Mouse (Mus musculus): ENCODE results near the gene Rbm47. TPM values are rescaled to one million over a fixed set of nuclear protein-coding genes. Genes with fewer than 3 reads are reported as not detected.
"Not testable (repeated sequence)": the region's sequence is repeated elsewhere in the genome, so short reads cannot be mapped to it uniquely, and the experiment has no call there.

Gene Rbm47
- total RNA-seq (2021) = 1 to 10 TPM; 2.7 to 6.7 TPM
- long read RNA-seq, experiment 1, partial matches to known transcripts = 0 of 1 reads
- long read RNA-seq, experiment 1, other reads (novel, unspliced or antisense) = 1 of 1 reads
- long read RNA-seq, experiment 2, partial matches to known transcripts = 1 of 2 reads
- long read RNA-seq, experiment 2, other reads (novel, unspliced or antisense) = 0 of 2 reads

GRCm38 (mm10) chr5:66173018-66173417, at the start of gene Rbm47:
Gene Rbm47 (minus strand): TSS chr5:66173118.
- DNase-seq (ENCODE audit: low spot score in 2 of 2) = no peak

GRCm38 (mm10) chr5:66220620-66221019, 47.7 kb upstream of the Rbm47 start:
- no peak for DNase-seq (ENCODE audit: low spot score in 2 of 2)

DNA sequence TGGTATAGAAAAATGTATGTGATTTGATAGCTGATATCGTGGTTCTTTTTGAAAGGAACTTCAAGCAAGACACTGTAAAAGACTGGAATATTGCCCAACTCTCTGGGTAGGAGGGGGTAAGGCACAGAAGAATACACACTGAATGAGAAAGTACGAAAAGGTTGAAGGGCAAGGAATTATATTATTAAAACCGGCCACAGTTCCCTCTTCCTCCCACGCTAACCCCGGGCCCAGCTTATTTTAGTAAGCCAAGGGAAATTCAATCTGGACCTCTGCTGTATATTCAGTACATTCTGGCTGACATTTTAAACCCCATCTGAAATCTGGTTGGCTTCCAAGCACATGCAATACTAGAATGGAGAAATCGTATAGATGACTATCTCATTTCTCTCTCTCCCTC, 46.8 kb upstream of the Rbm47 start:
- no peak for DNase-seq (ENCODE audit: low spot score in 2 of 2)

GRCm38 (mm10) chr5:66215569-66216277, 42.8 kb upstream of the Rbm47 start:
- no peak for DNase-seq (ENCODE audit: low spot score in 2 of 2)

- no peak for DNase-seq (ENCODE audit: low spot score in 2 of 2)
These were observed 41.5 kb upstream of the Rbm47 start for GRCm38 (mm10) chr5:66214395-66214935.

- no peak for DNase-seq (ENCODE audit: low spot score in 2 of 2)
These were observed 36.7 kb upstream of the Rbm47 start for GRCm38 (mm10) chr5:66209532-66210176.

- no peak for DNase-seq (ENCODE audit: low spot score in 2 of 2)
These were observed 32.0 kb upstream of the Rbm47 start for GRCm38 (mm10) chr5:66204966-66205365.

DNA sequence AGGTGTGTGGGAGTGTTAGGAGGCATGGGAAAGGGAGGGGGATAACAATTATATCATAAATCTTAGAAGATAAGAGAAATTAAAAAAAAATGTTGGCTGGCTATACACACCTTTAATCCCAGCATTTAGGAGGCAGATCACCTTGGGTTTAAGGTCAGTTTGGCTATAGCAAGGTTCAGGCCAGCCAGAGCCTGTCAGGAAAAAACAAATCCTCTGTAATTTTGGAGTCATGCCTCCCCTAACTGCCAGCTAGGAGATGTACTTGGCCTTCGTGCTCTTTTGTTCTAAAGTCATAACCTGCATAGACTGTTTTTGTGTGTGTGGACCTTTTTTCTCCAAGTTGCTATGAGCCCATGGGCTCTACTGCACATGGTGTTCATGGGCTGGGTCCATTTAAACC, 30.5 kb upstream of the Rbm47 start:
- DNase-seq (ENCODE audit: low spot score in 2 of 2) = no peak

- DNase-seq (ENCODE audit: low spot score in 2 of 2) = no peak
These were observed 27.1 kb upstream of the Rbm47 start for GRCm38 (mm10) chr5:66200044-66200443.

DNA sequence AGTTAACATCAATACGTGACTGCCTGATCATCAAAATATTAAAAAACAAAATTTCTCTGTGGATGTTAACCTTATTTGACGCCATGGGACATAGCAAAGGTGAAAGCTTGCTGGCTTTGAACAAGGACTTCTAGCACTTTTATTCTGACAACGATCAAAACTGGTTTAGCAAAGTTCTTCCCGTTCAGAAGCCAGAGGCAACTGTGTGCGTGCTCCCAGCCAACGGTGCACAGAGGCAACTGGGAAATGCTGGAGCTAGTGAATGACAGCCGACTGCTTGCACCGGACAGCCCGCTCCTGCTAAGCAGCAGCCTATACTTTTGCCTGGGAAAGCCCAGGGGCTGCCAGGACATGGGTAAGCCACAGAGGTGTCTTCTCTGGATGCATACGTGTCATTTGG, 22.4 kb upstream of the Rbm47 start:
- DNase-seq (ENCODE audit: low spot score in 2 of 2) = no peak

DNA sequence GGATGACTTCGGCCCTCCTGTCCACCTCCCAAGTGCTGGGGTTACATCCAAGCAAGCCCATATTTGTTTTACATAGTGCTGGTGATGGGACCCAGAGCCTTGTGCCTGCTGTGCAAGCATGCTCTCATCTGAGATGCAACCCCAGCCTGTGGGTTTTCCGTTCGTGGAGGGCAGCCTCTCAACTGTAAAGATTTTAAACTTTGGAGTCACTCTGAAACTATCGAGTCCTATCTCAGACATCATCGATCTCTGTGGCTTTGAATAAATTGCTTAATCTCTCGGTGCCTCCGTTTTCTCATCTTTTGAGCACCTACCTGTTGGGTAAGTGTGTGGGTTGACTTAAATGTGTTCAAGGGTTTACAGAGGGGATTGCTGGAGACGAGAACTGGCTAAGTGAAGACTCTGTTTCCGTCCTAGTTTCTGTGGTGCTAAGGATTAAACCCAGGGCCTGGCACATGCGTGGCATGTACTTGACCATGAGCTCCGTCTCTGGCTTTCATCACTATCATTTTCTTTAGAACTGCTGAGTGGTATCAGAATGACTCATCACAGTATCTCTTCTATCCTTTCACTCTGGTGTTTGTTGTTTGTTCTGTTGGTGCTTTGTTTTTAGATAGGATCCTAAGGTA, 20.4 kb upstream of the Rbm47 start:
- DNase-seq (ENCODE audit: low spot score in 2 of 2) = no peak

DNA sequence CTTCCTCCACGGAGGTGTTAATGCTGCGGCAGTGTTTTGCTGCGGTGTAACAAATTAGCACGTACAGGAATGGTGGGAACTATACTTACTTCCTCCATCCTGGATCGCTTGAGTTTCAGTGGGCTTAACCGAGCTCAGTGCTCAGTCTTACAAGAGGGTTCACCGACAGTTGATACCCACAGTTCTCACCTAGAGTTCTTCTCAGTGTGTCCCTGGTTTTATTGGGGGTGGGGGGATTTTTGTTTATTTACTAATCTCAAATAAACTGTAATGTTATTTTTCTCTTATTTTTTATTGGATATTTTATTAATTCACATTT, 18.2 kb upstream of the Rbm47 start:
- DNase-seq (ENCODE audit: low spot score in 2 of 2) = no peak

- DNase-seq (ENCODE audit: low spot score in 2 of 2) = no peak
These were observed 17.7 kb upstream of the Rbm47 start for GRCm38 (mm10) chr5:66190481-66191184.

DNA sequence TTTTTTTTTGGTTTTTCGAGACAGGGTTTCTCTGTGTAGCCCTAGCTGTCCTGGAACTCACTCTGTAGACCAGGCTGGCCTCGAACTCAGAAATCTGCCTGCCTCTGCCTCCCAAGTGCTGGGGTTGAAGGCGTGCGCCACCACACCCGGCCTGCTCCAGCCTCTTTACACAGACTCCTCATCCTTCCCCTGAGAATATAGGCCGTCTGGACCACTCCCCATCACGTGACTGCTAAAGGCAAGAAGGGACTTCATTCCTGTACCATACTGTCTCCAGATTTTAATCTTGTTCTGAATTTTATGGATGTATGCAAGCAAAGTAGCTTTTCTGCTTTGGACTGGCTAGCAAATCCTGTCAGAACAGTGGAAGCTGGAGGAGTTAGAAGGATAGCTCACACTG, 15.7 kb upstream of the Rbm47 start:
- not testable (repeated sequence) for DNase-seq (ENCODE audit: low spot score in 2 of 2)

DNA sequence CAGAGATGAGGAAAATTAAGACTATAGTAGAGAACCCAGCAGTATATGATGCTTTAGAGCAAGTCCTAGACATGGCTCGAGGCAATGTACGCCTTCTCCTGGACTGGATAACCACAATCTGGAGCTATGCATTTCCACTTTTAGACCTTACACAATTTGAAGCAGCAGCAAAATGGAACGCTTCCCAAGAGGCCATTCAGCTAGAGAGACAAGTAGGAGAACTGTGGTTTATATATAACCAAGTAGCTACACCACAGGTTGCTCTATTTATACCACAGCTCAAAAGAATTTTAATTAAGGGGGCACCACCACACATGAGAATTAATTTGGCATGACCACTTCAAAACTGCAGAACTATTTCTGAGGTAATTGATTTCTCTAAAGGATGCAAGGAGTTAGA, 9.2 kb upstream of the Rbm47 start:
- no peak for DNase-seq (ENCODE audit: low spot score in 2 of 2)

GRCm38 (mm10) chr5:66174160-66174837, 1.4 kb upstream of the Rbm47 start:
- no peak for DNase-seq (ENCODE audit: low spot score in 2 of 2)

DNA sequence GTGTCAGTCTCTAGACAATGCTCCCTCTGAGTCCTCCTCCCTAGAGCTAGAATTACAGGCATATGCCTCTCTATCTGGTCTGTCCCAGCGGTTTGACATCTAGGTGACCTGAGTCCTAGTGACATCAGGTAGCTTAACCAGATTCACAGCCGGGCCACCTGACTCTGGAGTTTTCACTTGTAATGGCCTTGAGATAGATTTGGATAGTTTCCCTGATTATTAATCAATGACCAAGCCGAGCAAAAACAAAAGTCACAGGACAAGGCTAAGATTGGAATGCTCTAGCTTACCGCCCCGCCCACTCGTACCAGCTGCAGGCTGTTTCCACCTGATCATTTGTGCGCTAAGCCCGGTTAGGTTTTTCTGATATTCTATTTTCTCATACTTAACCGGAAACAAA, 2.3 kb downstream of the Rbm47 start:
- no peak for DNase-seq (ENCODE audit: low spot score in 2 of 2)

DNA sequence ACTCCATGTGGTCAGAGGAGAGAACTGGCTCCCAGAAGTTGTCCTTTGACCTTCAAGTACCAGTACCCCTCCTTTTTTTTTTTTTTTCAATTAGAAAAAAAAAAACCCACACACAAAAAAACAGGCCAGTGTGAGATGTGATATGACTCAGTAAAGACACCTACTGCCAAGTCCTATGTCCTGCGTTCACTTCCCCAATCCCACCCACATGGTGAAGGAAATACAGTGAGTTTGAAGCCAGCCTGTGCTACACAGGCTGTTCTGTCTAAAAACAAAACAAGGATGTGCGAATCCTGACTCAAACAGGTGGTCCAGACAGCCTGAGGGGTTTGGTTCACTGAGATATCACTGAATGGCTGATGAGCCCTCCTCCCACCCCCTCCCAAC, 3.8 kb downstream of the Rbm47 start:
- DNase-seq (ENCODE audit: low spot score in 2 of 2) = no peak

- no peak for DNase-seq (ENCODE audit: low spot score in 2 of 2)
These were observed 4.3 kb downstream of the Rbm47 start for GRCm38 (mm10) chr5:66168462-66169098.

DNA sequence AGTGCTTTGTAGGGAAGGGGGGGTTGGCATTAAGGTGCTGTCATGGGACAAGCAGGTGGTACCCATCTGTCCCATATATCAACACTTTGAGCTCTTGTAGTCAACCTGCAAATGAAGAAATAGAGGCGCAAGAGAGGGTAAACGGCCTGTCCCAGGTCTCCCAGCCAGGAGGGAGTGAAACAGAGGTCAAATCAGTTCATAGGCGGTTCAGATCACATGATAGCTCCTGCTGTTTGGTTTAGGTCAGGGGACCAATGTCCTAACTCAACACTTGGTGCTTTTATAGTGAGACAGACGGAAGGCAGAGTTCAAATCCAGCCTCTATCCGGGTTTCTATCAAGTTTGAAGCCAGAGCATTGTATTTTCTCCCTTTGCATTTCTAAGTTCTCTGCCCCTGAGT, 6.0 kb downstream of the Rbm47 start:
- DNase-seq (ENCODE audit: low spot score in 2 of 2) = no peak

Measured in gastrocnemius, postnatal 4 days (tissue).